Mouse (Mus musculus): ENCODE results near the gene Nup210.

DNA sequence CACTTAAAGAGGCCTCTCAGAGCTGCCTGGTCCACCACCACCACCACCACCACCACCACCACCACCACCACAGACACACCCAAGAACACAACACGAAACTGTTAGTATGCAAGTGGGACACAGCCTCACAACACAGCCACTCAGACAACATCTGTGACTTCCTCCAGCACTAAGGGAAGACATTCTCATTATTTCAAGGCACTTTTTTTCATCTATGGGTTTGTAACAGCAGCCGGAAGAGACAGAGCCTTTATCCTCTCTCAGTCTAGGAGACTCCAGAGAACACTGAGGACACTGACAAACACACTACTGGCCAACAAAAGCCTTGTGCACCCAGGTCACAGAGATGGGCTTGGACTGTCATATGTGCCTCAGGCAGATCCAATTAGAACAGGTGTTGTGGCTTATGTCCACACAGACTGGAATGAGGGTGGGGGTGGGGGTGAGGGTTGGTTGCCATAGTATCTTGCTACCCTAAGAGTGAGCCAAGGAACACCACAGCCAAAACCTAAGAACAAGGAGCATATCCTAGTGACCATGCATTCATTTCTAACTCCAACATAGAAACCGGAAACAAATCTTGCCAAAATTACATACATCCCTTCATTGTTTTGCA lies 8.2 kb downstream of the Nup210 start:
- TF ChIP-seq CTCF (IDR thresholded peaks at IDR 0.05; ENCODE audit: low read depth), result no peak
- TF ChIP-seq EP300 (IDR thresholded peaks at IDR 0.05; ENCODE audit: low read depth), result no peak
